Mouse (Mus musculus) myocyte (in vitro differentiated cells): ENCODE results near the gene Csf3r.

ENCODE experiments used
- E2F4 ChIP-seq: IDR thresholded peaks from one replicate; pipeline ENCODE4 v1.6.1; 2011; ENCODE audit warnings: mild to moderate bottlenecking, control low read depth, moderate library complexity; ENCODE audit not compliant: insufficient read depth
- MAX ChIP-seq: IDR thresholded peaks from one replicate; pipeline ENCODE4 v1.6.1; 2011; ENCODE audit warnings: low read depth, mild to moderate bottlenecking, control low read depth
- MYOD1 ChIP-seq, 3 experiments: IDR thresholded peaks; one replicate each; pipeline ENCODE4 v1.6.1; 2011; ENCODE audit warnings: control low read depth in 2 of 3, low read depth in 2 of 3, mild to moderate bottlenecking in 2 of 3, moderate library complexity in 1 of 3; ENCODE audit not compliant: insufficient read length in 2 of 3, control insufficient read depth in 1 of 3
- MYOG ChIP-seq, 3 experiments: IDR thresholded peaks; one replicate each; pipeline ENCODE4 v1.6.1; 2011; ENCODE audit warnings: control low read depth in 2 of 3, low read depth in 2 of 3, mild to moderate bottlenecking in 2 of 3; ENCODE audit not compliant: insufficient read length in 2 of 3, control insufficient read depth in 1 of 3, insufficient read depth in 1 of 3
- POLR2A ChIP-seq: IDR thresholded peaks from one replicate; pipeline ENCODE4 v1.6.1; 2011; ENCODE audit warnings: low read depth, mild to moderate bottlenecking, control low read depth, moderate library complexity; ENCODE audit not compliant: insufficient read length
- POLR2AphosphoS2 ChIP-seq: IDR thresholded peaks from one replicate; pipeline ENCODE4 v1.6.1; 2011; ENCODE audit warnings: low read depth, control low read depth; ENCODE audit not compliant: insufficient read length
- USF1 ChIP-seq: IDR thresholded peaks from one replicate; pipeline ENCODE4 v1.6.1; 2011; ENCODE audit warnings: low read depth, mild to moderate bottlenecking, control low read depth, moderate library complexity

DNA sequence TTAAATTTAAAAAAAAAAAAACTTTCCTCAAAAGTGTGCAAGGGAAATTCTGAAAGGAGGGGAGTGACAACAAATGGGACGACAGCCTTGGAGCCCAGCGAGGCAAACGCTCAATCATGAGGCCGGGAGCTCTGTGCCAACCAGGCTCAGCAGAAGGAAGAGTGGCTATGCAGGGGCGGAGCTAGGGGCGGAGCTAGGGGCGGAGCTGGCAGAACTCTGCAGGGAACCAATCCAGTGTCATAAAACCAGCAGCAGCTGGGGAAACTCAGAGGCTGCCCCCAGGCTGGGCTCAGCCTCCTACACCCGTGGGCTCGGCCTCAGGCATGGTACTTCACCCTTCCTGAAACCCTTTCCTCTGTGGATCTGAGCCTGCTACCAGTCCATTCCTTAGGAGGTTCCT lies 46.6 kb upstream of the Csf3r start:
- TF ChIP-seq POLR2A, result no peak
- no peak for TF ChIP-seq USF1
- no peak for TF ChIP-seq MAX
- TF ChIP-seq MYOG (IDR thresholded peaks at IDR 0.05; ENCODE audit: control insufficient read depth in 1 of 3, insufficient read depth in 1 of 3, insufficient read length in 2 of 3, low read depth in 2 of 3), result no peak
- no peak for TF ChIP-seq POLR2AphosphoS2
- no peak for TF ChIP-seq MYOD1 (IDR thresholded peaks at IDR 0.05; ENCODE audit: control insufficient read depth in 1 of 3, insufficient read length in 2 of 3, low read depth in 2 of 3)
- no peak for TF ChIP-seq E2F4
